Mouse (Mus musculus): ENCODE measurements around the gene Qpct. TPM values are rescaled to one million over a fixed set of nuclear protein-coding genes. Genes with fewer than 3 reads are reported as not detected.

The Qpct gene
- polyA plus RNA-seq, 1 experiment from 2014 or later, result 26.1 TPM

DNA sequence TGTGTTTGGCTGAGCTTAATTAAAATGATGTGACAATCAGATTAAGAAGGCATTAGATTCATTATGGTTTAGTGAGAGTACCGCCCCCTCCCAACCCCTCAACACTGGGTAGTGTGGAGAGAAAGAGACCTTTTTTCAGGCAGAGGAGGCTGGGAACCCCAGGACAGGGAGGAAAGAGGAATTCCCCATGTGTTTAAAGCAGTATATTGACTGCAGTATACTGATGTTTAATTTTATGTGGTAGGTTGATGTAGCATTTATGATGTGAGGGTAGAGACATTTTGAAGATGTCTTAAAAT lies 26.1 kb downstream of the Qpct start:
- WGBS, result 57% methylated on average over 1 of the region's 1 CpGs
- H3K27me3 ChIP-seq (replicated peaks; ENCODE audit: insufficient read depth, low read length), result no peaks in the 10 kb centered on the region
- ATAC-seq, result peak; percentile 28
- H3K4me1 ChIP-seq (ENCODE audit: insufficient read depth, low read depth, low read length), result no peaks in the 10 kb centered on the region
- H3K36me3 ChIP-seq (ENCODE audit: insufficient read depth, low read length), result no peaks in the 10 kb centered on the region
- no peak for DNase-seq (ENCODE audit: low spot score)
- H3K9ac ChIP-seq (replicated peaks; ENCODE audit: low read depth), result no peak overlapping the region
- no peak for TF ChIP-seq CTCF (IDR thresholded peaks at IDR 0.05)
- TF ChIP-seq EP300 (IDR thresholded peaks at IDR 0.05), result no peak
- H3K4me3 ChIP-seq (ENCODE audit: low read depth, low read length), result no peak overlapping the region
- no peak overlapping the region for H3K4me2 ChIP-seq (replicated peaks; ENCODE audit: low read depth, low read length)
- no peaks in the 10 kb centered on the region for H3K9me3 ChIP-seq (ENCODE audit: low read length)
- H3K27ac ChIP-seq (ENCODE audit: low read length), result no peak overlapping the region

DNA sequence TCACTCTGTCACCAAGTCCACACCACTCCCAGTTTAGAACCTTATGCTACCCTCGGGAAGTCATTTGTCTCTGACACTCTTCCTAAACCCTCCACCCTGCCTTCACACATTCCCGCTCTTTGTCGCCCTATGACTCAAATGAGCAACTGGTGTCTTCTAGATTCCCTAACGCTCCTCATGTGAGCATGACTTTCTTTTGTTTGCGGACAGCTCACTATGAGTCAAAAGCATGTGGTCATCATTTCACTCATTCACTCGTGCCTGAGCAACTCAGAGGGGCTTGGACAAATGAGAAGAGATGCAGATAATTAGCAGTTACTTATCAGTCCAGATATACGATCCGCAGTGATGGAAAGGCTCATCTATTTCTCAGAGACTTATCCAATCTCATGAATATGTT lies 26.5 kb downstream of the Qpct start:
- no peak overlapping the region for H3K27ac ChIP-seq (ENCODE audit: low read length)

DNA sequence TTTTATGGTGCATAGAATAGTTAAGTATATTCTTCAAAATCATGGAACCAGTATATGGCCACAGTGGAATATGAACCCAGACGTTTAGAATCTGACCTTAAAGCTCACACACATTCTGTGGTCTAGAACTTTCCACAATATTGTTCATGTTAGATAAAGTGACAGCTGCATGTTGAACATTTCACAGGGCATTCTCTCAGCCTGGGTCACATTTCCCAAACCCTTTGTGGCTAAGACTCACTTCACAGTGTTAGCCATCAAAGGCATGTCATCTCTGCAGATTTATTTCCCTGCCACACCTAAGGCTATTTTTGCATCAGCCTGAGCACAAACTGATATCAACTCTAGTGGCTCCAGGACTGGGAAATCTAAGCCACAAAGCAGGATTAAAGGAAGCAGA lies 40.0 kb downstream of the Qpct start:
- H3K4me1 ChIP-seq (ENCODE audit: insufficient read depth, low read depth, low read length), result no peaks in the 10 kb centered on the region
- no peak overlapping the region for H3K4me3 ChIP-seq (ENCODE audit: low read depth, low read length)
- no peak overlapping the region for H3K9ac ChIP-seq (replicated peaks; ENCODE audit: low read depth)
- no peak for ATAC-seq
- TF ChIP-seq EP300 (IDR thresholded peaks at IDR 0.05) (no peak), CTCF (IDR thresholded peaks at IDR 0.05) (no peak)
- no peaks in the 10 kb centered on the region for H3K36me3 ChIP-seq (ENCODE audit: insufficient read depth, low read length)
- no peak overlapping the region for H3K4me2 ChIP-seq (replicated peaks; ENCODE audit: low read depth, low read length)
- no peaks in the 10 kb centered on the region for H3K9me3 ChIP-seq (ENCODE audit: low read length)
- WGBS, result 32% methylated on average over 1 of the region's 1 CpGs
- no peaks in the 10 kb centered on the region for H3K27me3 ChIP-seq (replicated peaks; ENCODE audit: insufficient read depth, low read length)
- DNase-seq (ENCODE audit: low spot score), result no peak
- no peak overlapping the region for H3K27ac ChIP-seq (ENCODE audit: low read length)

More for the DNA sequence above, 26.5 kb downstream of the Qpct start:
- ATAC-seq (0 out of 2 replicates have a peak, but pooled peaks have one; percentile 16), DNase-seq (ENCODE audit: low spot score) (no peak)
- no peaks in the 10 kb centered on the region for H3K36me3 ChIP-seq (ENCODE audit: insufficient read depth, low read length)
- no peak for TF ChIP-seq EP300 (IDR thresholded peaks at IDR 0.05)
- no peak for TF ChIP-seq CTCF (IDR thresholded peaks at IDR 0.05)
- H3K27me3 ChIP-seq (replicated peaks; ENCODE audit: insufficient read depth, low read length), result no peaks in the 10 kb centered on the region
- no peak overlapping the region for H3K4me2 ChIP-seq (replicated peaks; ENCODE audit: low read depth, low read length)
- 76% methylated on average over 8 of the region's 8 CpGs for WGBS
- no peak overlapping the region for H3K4me3 ChIP-seq (ENCODE audit: low read depth, low read length)
- no peaks in the 10 kb centered on the region for H3K4me1 ChIP-seq (ENCODE audit: insufficient read depth, low read depth, low read length)
- no peaks in the 10 kb centered on the region for H3K9me3 ChIP-seq (ENCODE audit: low read length)
- H3K9ac ChIP-seq (replicated peaks; ENCODE audit: low read depth), result no peak overlapping the region

DNA sequence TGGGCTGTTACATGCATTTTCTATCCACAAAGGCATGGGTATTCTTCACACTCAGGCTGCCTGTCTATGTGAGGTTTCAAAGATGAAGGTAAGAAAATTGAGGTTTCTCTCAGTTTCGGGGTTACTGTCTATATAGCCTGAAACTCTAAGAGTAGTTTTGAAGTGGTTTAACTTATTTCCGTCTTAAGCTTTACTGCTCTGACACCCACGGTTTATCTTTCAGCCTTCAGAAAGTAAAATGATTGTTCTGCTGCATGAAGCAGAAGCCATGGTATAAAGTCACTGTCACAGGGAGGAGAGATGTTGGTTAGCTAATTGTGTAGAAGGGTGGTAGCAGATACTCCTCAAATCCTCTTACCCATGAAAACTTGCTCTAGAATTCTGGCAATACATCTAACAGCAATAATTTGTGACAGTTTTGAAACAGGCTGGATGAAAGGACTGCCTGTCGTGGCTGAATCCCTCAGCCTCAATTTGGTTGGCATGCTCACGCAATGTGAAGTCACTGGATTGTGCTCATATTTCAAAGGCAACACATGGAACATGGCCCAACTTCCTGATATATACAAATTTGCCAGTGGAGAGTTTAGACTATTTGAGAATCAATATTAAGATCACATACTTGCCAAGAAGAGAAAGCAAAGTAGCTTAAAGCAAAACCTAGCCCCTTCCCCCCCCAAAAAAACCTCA lies 41.7 kb downstream of the Qpct start:
- Histone ChIP-seq H3K27ac (ENCODE audit: low read length) (no peak overlapping the region), H3K4me2 (replicated peaks; ENCODE audit: low read depth, low read length) (no peak overlapping the region), H3K4me3 (ENCODE audit: low read depth, low read length) (no peak overlapping the region), H3K36me3 (ENCODE audit: insufficient read depth, low read length) (no peaks in the 10 kb centered on the region), H3K9ac (replicated peaks; ENCODE audit: low read depth) (no peak overlapping the region), H3K9me3 (ENCODE audit: low read length) (no peaks in the 10 kb centered on the region), H3K4me1 (ENCODE audit: insufficient read depth, low read depth, low read length) (no peaks in the 10 kb centered on the region), H3K27me3 (replicated peaks; ENCODE audit: insufficient read depth, low read length) (no peaks in the 10 kb centered on the region)
- DNase-seq (ENCODE audit: low spot score) (no peak), ATAC-seq (no peak)
- TF ChIP-seq CTCF (IDR thresholded peaks at IDR 0.05), result no peak
- no peak for TF ChIP-seq EP300 (IDR thresholded peaks at IDR 0.05)
- 57% methylated on average over 5 of the region's 5 CpGs for WGBS

- ATAC-seq, result no peak
- DNase-seq (ENCODE audit: low spot score), result peak; percentile 31
- 76% methylated on average over 2 of the region's 2 CpGs for WGBS
- no peak overlapping the region for H3K9ac ChIP-seq (replicated peaks; ENCODE audit: low read depth)
- H3K36me3 ChIP-seq (ENCODE audit: insufficient read depth, low read length), result no peaks in the 10 kb centered on the region
- no peak overlapping the region for H3K4me2 ChIP-seq (replicated peaks; ENCODE audit: low read depth, low read length)
- H3K27ac ChIP-seq (ENCODE audit: low read length), result no peak overlapping the region
- no peaks in the 10 kb centered on the region for H3K27me3 ChIP-seq (replicated peaks; ENCODE audit: insufficient read depth, low read length)
- H3K4me3 ChIP-seq (ENCODE audit: low read depth, low read length), result no peak overlapping the region
- no peaks in the 10 kb centered on the region for H3K4me1 ChIP-seq (ENCODE audit: insufficient read depth, low read depth, low read length)
- TF ChIP-seq EP300 (IDR thresholded peaks at IDR 0.05) (no peak), CTCF (IDR thresholded peaks at IDR 0.05) (no peak)
- no peaks in the 10 kb centered on the region for H3K9me3 ChIP-seq (ENCODE audit: low read length)
Measured at GRCm38 (mm10) chr17:79095624-79096023, 43.9 kb downstream of the Qpct start.

GRCm38 (mm10) chr17:79099866-79100265 lies 48.2 kb downstream of the Qpct start:
- no peaks in the 10 kb centered on the region for H3K36me3 ChIP-seq (ENCODE audit: insufficient read depth, low read length)
- ATAC-seq (no peak), DNase-seq (ENCODE audit: low spot score) (peak; percentile 19)
- no peaks in the 10 kb centered on the region for H3K4me1 ChIP-seq (ENCODE audit: insufficient read depth, low read depth, low read length)
- H3K27ac ChIP-seq (ENCODE audit: low read length), result no peak overlapping the region
- WGBS, result 41% methylated on average over 4 of the region's 4 CpGs
- no peak overlapping the region for H3K4me3 ChIP-seq (ENCODE audit: low read depth, low read length)
- H3K4me2 ChIP-seq (replicated peaks; ENCODE audit: low read depth, low read length), result no peak overlapping the region
- H3K9ac ChIP-seq (replicated peaks; ENCODE audit: low read depth), result no peak overlapping the region
- TF ChIP-seq EP300 (IDR thresholded peaks at IDR 0.05) (no peak), CTCF (IDR thresholded peaks at IDR 0.05) (no peak)
- no peaks in the 10 kb centered on the region for H3K27me3 ChIP-seq (replicated peaks; ENCODE audit: insufficient read depth, low read length)
- no peaks in the 10 kb centered on the region for H3K9me3 ChIP-seq (ENCODE audit: low read length)

GRCm38 (mm10) chr17:79108238-79108637 lies 56.5 kb downstream of the Qpct start:
- DNase-seq (ENCODE audit: low spot score), result no peak
- no peaks in the 10 kb centered on the region for H3K27me3 ChIP-seq (replicated peaks; ENCODE audit: insufficient read depth, low read length)
- H3K4me3 ChIP-seq (ENCODE audit: low read depth, low read length), result no peak overlapping the region
- no peaks in the 10 kb centered on the region for H3K36me3 ChIP-seq (ENCODE audit: insufficient read depth, low read length)
- no peaks in the 10 kb centered on the region for H3K4me1 ChIP-seq (ENCODE audit: insufficient read depth, low read depth, low read length)
- no peak overlapping the region for H3K9ac ChIP-seq (replicated peaks; ENCODE audit: low read depth)
- 76% methylated on average over 6 of the region's 6 CpGs for WGBS
- no peak for TF ChIP-seq EP300 (IDR thresholded peaks at IDR 0.05)
- TF ChIP-seq CTCF (IDR thresholded peaks at IDR 0.05), result no peak
- H3K9me3 ChIP-seq (ENCODE audit: low read length), result no peaks in the 10 kb centered on the region
- ATAC-seq, result no peak
- no peak overlapping the region for H3K27ac ChIP-seq (ENCODE audit: low read length)
- H3K4me2 ChIP-seq (replicated peaks; ENCODE audit: low read depth, low read length), result no peak overlapping the region
